In the genomic region with DNA sequence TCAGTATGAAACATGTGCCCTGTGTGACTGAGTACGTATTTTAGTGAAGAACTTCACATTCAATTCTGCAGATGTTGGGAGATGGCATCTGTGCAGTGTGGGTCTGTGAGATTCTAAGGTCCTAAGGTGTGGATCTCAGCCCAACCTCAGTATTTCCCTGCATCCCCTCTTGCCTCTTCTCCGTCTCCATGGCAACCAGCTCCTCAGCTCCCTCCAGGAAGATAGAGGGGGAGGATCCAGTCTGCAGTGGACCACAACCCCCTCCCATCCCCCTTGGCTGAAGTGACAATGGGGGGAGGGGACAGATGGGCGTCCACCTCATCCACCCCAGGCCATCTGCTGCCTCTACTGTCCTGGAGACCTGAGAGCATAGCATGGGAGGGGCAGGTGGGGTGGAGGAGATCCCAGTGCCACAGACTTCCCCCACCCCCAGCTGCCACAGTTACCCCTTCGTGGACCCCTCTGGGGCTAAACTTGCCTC, we compare ENCODE assay signal across 12 mouse cellular contexts. TPM values are rescaled to one million over a fixed set of nuclear protein-coding genes. Genes with fewer than 3 reads are reported as not detected.
DNase-seq lines count a peak whose midpoint lies in the region; ATAC-seq lines count a peak whose summit lies in the region.
"Had no signal": no experiment of that assay in that cellular context is flagged by ENCODE, and none has a peak within 500 bp of the region (broad histone marks: within the 10 kb centered on the region; RNA-seq: fewer than 3 reads in every experiment).

No protein-coding gene starts in this region.

- 22% methylated on average over 4 of the region's 4 CpGs for WGBS in forebrain, embryonic 14.5 days

- no peak for ATAC-seq in forebrain, embryonic 14.5 days

- H3K9ac ChIP-seq in forebrain, embryonic 14.5 days (ENCODE audit: low read length) = peak overlapping the region; percentile 37
- H3K9ac ChIP-seq: embryonic facial prominence, embryonic 15.5 days; heart, embryonic 15.5 days; lung, embryonic 15.5 days had no signal

- no peak overlapping the region for H3K4me3 ChIP-seq in forebrain, embryonic 14.5 days (ENCODE audit: low read depth, low read length)
- H3K4me3 ChIP-seq: embryonic facial prominence, embryonic 15.5 days; heart, embryonic 15.5 days; lung, embryonic 15.5 days had no signal

- intact Hi-C loops in gastrocnemius, postnatal 14 days (cut with DNase I; ENCODE audit: low total_unique reads) = no loop called here

- H3K9me3 ChIP-seq in forebrain, embryonic 14.5 days (replicated peaks; ENCODE audit: control insufficient read depth, low read length) = no peaks in the 10 kb centered on the region
- H3K9me3 ChIP-seq: embryonic facial prominence, embryonic 15.5 days; heart, embryonic 15.5 days; lung, embryonic 15.5 days had no signal

- peak overlapping the region; percentile 95 for H3K27ac ChIP-seq in forebrain, embryonic 14.5 days (ENCODE audit: low read depth, low read length)
- H3K27ac ChIP-seq: embryonic facial prominence, embryonic 15.5 days; heart, embryonic 15.5 days; lung, embryonic 15.5 days had no signal

- peak overlapping the region; percentile 37 for H3K4me2 ChIP-seq in forebrain, embryonic 14.5 days (ENCODE audit: low read length)
- H3K4me2 ChIP-seq: embryonic facial prominence, embryonic 15.5 days; heart, embryonic 15.5 days; lung, embryonic 15.5 days had no signal

- no peaks in the 10 kb centered on the region for H3K27me3 ChIP-seq in forebrain, embryonic 14.5 days (replicated peaks; ENCODE audit: control insufficient read depth, insufficient read depth, low read length)

- H3K36me3 ChIP-seq in forebrain, embryonic 14.5 days (ENCODE audit: control insufficient read depth, insufficient read depth, low read length) = no peaks in the 10 kb centered on the region
- H3K36me3 ChIP-seq: embryonic facial prominence, embryonic 15.5 days; heart, embryonic 15.5 days; lung, embryonic 15.5 days had no signal

- peaks cover 50% of the 10 kb centered on the region for H3K4me1 ChIP-seq in forebrain, embryonic 14.5 days (ENCODE audit: control insufficient read depth, insufficient read depth, low read length)

- peak; percentile 36 to 55 for DNase-seq in left cerebral cortex, adult 18-20 months (ENCODE audit: low spot score in 2 of 2)
- no peak for DNase-seq in left cerebral cortex, adult 11 months (ENCODE audit: low spot score)
- DNase-seq in forebrain, embryonic 14.5 days (ENCODE audit: low spot score) = peak; percentile 76
- DNase-seq in mesoderm, embryonic 11.5 days (ENCODE audit: low read depth, low spot score) = peak; percentile 67
- DNase-seq in right cerebral cortex, postnatal 14 days = peak; percentile 38
- DNase-seq in kidney, postnatal 36 days = no peak
- DNase-seq in gastrocnemius, postnatal 14 days = no peak
- DNase-seq in ovary, postnatal 10 days (ENCODE audit: low spot score) = no peak
- DNase-seq: adrenal gland, adult 2 months had no signal

RNA-seq across cellular contexts. Expression of gene Nova2, which starts 1.9 kb away (rescaled TPM):
- total RNA-seq in left cerebral cortex, adult 18-20 months (2021) = 10 to 100 TPM; 69.9 to 70.1 TPM
- 13.1 and 15.7 TPM in 2 replicates for polyA plus RNA-seq in forebrain, embryonic 14.5 days (2014; fragmentation: Nextera tagmentation; extraction: Ambion mirVana)
- total RNA-seq in gastrocnemius, postnatal 14 days (2021) = 1 to 10 TPM; 2.6 to 3.3 TPM

RNA-seq across cellular contexts. Expression of gene Ccdc61, which starts 13.5 kb away (rescaled TPM):
- 10 to 100 TPM; 10.5 to 12.6 TPM for total RNA-seq in left cerebral cortex, adult 18-20 months (2021)
- 17.4 and 19.0 TPM in 2 replicates for polyA plus RNA-seq in forebrain, embryonic 14.5 days (2014; fragmentation: Nextera tagmentation; extraction: Ambion mirVana)
- total RNA-seq in gastrocnemius, postnatal 14 days (2021) = 1 to 10 TPM; 5.1 TPM

RNA-seq across cellular contexts. Expression of gene Pglyrp1, which starts 52.6 kb away (rescaled TPM):
- 10 to 100 TPM in 1 of 2 experiments, 1 to 10 TPM in 1; 9.5 to 19.9 TPM for total RNA-seq in left cerebral cortex, adult 18-20 months (2021)
- 19.1 and 20.9 TPM in 2 replicates for polyA plus RNA-seq in forebrain, embryonic 14.5 days (2014; fragmentation: Nextera tagmentation; extraction: Ambion mirVana)
- total RNA-seq in gastrocnemius, postnatal 14 days (2021) = 1 to 10 TPM; 1.4 to 1.5 TPM

Comparison
In these comparisons a context has a peak if more than half of its experiments do, and no peak if none do; other contexts are left out.
1. DNase-seq: peak in left cerebral cortex, adult 18-20 months (2 of 2), forebrain, embryonic 14.5 days (single experiment), mesoderm, embryonic 11.5 days (single experiment) and right cerebral cortex, postnatal 14 days (single experiment); none in left cerebral cortex, adult 11 months (single experiment), kidney, postnatal 36 days (0 of 2), gastrocnemius, postnatal 14 days (single experiment) and ovary, postnatal 10 days (single experiment).
2. RNA of gene Nova2, which starts 1.9 kb away (total RNA-seq): 69.9 to 70.1 TPM in left cerebral cortex, adult 18-20 months; 2.6 to 3.3 TPM in gastrocnemius, postnatal 14 days; every median in the first group is over 10 times any median in the second.
3. RNA of gene Pglyrp1, which starts 52.6 kb away (total RNA-seq): 9.5 to 19.9 TPM in left cerebral cortex, adult 18-20 months; 1.4 to 1.5 TPM in gastrocnemius, postnatal 14 days; every median in the first group is over 4 times any median in the second.